Comparison of ENCODE assay signal across 8 mouse cellular contexts in the genomic region with DNA sequence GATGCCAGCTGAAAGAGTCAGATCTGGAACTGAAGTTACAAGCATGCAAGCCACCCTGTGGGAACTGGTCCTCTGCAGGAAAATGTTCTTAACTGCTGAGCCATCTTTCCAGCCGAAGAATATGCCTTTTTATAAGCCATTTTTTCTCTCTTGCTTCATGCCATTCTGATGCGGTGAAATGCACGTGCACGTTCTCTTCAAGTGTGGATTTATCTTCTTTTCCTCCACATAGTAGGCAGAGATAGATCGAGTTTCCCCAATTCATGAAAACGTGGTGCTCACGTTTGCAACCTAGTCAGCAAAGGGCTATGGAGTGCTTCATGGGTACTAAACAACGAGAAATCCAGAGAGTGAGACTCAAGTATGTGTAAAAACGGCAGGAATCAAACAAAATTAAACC. TPM values are rescaled to one million over a fixed set of nuclear protein-coding genes. Genes with fewer than 3 reads are reported as not detected.
DNase-seq lines count a peak whose midpoint lies in the region; ATAC-seq and TF ChIP-seq lines count a peak whose summit lies in the region.

No protein-coding gene starts in this region.

- H3K4me1 ChIP-seq in kidney, embryonic 15.5 days, result peaks cover 34% of the 10 kb centered on the region
- H3K4me1 ChIP-seq in embryonic facial prominence, embryonic 12.5 days, result peaks cover 24% of the 10 kb centered on the region
- H3K4me1 ChIP-seq in intestine, embryonic 15.5 days (replicated peaks), result peaks cover 27% of the 10 kb centered on the region

- H3K27me3 ChIP-seq in kidney, embryonic 15.5 days, result no peaks in the 10 kb centered on the region
- no peaks in the 10 kb centered on the region for H3K27me3 ChIP-seq in embryonic facial prominence, embryonic 12.5 days
- H3K27me3 ChIP-seq in intestine, embryonic 15.5 days (replicated peaks), result no peaks in the 10 kb centered on the region
- H3K27me3 ChIP-seq in myocyte (ENCODE audit: control insufficient read depth, insufficient read depth, insufficient read length), result no peaks in the 10 kb centered on the region

- H3K79me2 ChIP-seq in myocyte (ENCODE audit: control insufficient read depth, insufficient read depth), result peaks cover 33% of the 10 kb centered on the region

- 0 out of 2 replicates have a peak overlapping the region, but pooled peaks have one; percentile 99 for H3K27ac ChIP-seq in kidney, embryonic 15.5 days
- H3K27ac ChIP-seq in embryonic facial prominence, embryonic 12.5 days, result 0 out of 2 replicates have a peak overlapping the region, but pooled peaks have one; percentile 59
- H3K27ac ChIP-seq in intestine, embryonic 15.5 days, result peak overlapping the region; percentile 77

- no peaks in the 10 kb centered on the region for H3K9me3 ChIP-seq in kidney, embryonic 15.5 days (replicated peaks)
- H3K9me3 ChIP-seq in embryonic facial prominence, embryonic 12.5 days, result no peaks in the 10 kb centered on the region
- H3K9me3 ChIP-seq in intestine, embryonic 15.5 days, result no peaks in the 10 kb centered on the region

- 19% methylated on average over 9 of the region's 9 CpGs for WGBS in kidney, embryonic 15.5 days
- WGBS in embryonic facial prominence, embryonic 12.5 days, result 28% methylated on average over 9 of the region's 9 CpGs
- WGBS in intestine, embryonic 15.5 days, result 19% methylated on average over 9 of the region's 9 CpGs

- no peak overlapping the region for H3ac ChIP-seq in myocyte (ENCODE audit: control insufficient read depth, insufficient read length)

- no peak for DNase-seq in kidney, adult 9 months
- DNase-seq in urinary bladder, postnatal 4 days (ENCODE audit: low spot score in 2 of 2), result no peak
- no peak for DNase-seq in gastrocnemius, postnatal 10 days
- no peak for DNase-seq in left cerebral cortex, postnatal 14 days (ENCODE audit: low spot score in 2 of 2)

- peak overlapping the region; percentile 99 for H3K4me3 ChIP-seq in kidney, embryonic 15.5 days (replicated peaks)
- H3K4me3 ChIP-seq in embryonic facial prominence, embryonic 12.5 days, result peak overlapping the region; percentile 98
- H3K4me3 ChIP-seq in intestine, embryonic 15.5 days (replicated peaks), result peak overlapping the region; percentile 97
- H3K4me3 ChIP-seq in myocyte, result peak overlapping the region; percentile 68

- ATAC-seq in kidney, embryonic 15.5 days (replicated peaks; ENCODE audit: low FRiP score), result no peak
- no peak for ATAC-seq in embryonic facial prominence, embryonic 12.5 days (ENCODE audit: insufficient number of reproducible peaks, insufficient read depth, low FRiP score, low TSS enrichment)
- ATAC-seq in intestine, embryonic 15.5 days, result no peak

- TF ChIP-seq POLR2A in myocyte (IDR thresholded peaks at IDR 0.05; ENCODE audit: insufficient read length, low read depth), result no peak

- intact Hi-C loops in left cerebral cortex, postnatal 14 days (cut with DNase I), result no loop called here

- peak overlapping the region; percentile 24; the same call in 1 of the 2 replicates for H3K9ac ChIP-seq in kidney, embryonic 15.5 days
- no peak overlapping the region for H3K9ac ChIP-seq in embryonic facial prominence, embryonic 12.5 days
- no peak overlapping the region for H3K9ac ChIP-seq in intestine, embryonic 15.5 days

- H3K4me2 ChIP-seq in kidney, embryonic 15.5 days, result peak overlapping the region; percentile 75
- peak overlapping the region; percentile 62 for H3K4me2 ChIP-seq in embryonic facial prominence, embryonic 12.5 days (replicated peaks)
- H3K4me2 ChIP-seq in intestine, embryonic 15.5 days (replicated peaks), result peak overlapping the region; percentile 70
- H3K4me2 ChIP-seq in myocyte (ENCODE audit: low read depth), result peak overlapping the region; percentile 76

- H3K36me3 ChIP-seq in kidney, embryonic 15.5 days, result peaks cover 53% of the 10 kb centered on the region
- peaks cover 46% of the 10 kb centered on the region for H3K36me3 ChIP-seq in embryonic facial prominence, embryonic 12.5 days
- H3K36me3 ChIP-seq in intestine, embryonic 15.5 days, result peaks cover 15% of the 10 kb centered on the region
- H3K36me3 ChIP-seq in myocyte (ENCODE audit: control insufficient read depth, insufficient read depth), result no peaks in the 10 kb centered on the region

TF ChIP-seq in myocyte, 11 proteins besides CTCF, POLR2A, EP300 and RAD21:
- TF ChIP-seq MYOG (IDR thresholded peaks at IDR 0.05; ENCODE audit: control insufficient read depth in 1 of 3, insufficient read depth in 1 of 3, insufficient read length in 2 of 3, low read depth in 2 of 3) (no peak), USF1 (IDR thresholded peaks at IDR 0.05; ENCODE audit: low read depth) (no peak), POLR2AphosphoS2 (IDR thresholded peaks at IDR 0.05; ENCODE audit: insufficient read length, low read depth) (no peak), MYOD1 (IDR thresholded peaks at IDR 0.05; ENCODE audit: control insufficient read depth in 1 of 3, insufficient read length in 2 of 3, low read depth in 2 of 3) (no peak), CEBPB (IDR thresholded peaks at IDR 0.05; ENCODE audit: insufficient read depth, poor library complexity, severe bottlenecking) (no peak), E2F4 (IDR thresholded peaks at IDR 0.05; ENCODE audit: insufficient read depth) (no peak), REST (IDR thresholded peaks at IDR 0.05; ENCODE audit: insufficient read depth, insufficient read length) (no peak), MAX (IDR thresholded peaks at IDR 0.05; ENCODE audit: low read depth) (no peak), SRF (IDR thresholded peaks at IDR 0.05; ENCODE audit: control insufficient read depth, insufficient read length, low read depth) (no peak), TCF3 (IDR thresholded peaks at IDR 0.05; ENCODE audit: insufficient read length, low read depth) (no peak), TCF12 (IDR thresholded peaks at IDR 0.05; ENCODE audit: insufficient read depth, poor library complexity, severe bottlenecking) (no peak)

RNA-seq across cellular contexts. Expression of a gene that starts 1.2 kb away (rescaled TPM):
- 60.6 and 66.5 TPM in 2 replicates for polyA plus RNA-seq in kidney, embryonic 15.5 days (2015; fragmentation: Nextera tagmentation; extraction: Ambion mirVana)
- 65.5 and 66.1 TPM in 2 replicates for polyA plus RNA-seq in embryonic facial prominence, embryonic 12.5 days (2016; fragmentation: Nextera tagmentation; extraction: Ambion mirVana)
- 43.7 and 47.1 TPM in 2 replicates for polyA plus RNA-seq in intestine, embryonic 15.5 days (2015; fragmentation: Nextera tagmentation; extraction: Ambion mirVana)
- polyA plus RNA-seq in myocyte (2012; fragmentation: generic; extraction: Trizol), result 49.0 TPM
- 10 to 100 TPM; 27.6 to 30.4 TPM for total RNA-seq in gastrocnemius, postnatal 10 days (2021)
- total RNA-seq in left cerebral cortex, postnatal 14 days (2021), result 10 to 100 TPM; 49.7 to 55.9 TPM

RNA-seq across cellular contexts. Expression of a gene that starts 14.1 kb away (rescaled TPM):
- 110 and 116 TPM in 2 replicates for polyA plus RNA-seq in kidney, embryonic 15.5 days (2015; fragmentation: Nextera tagmentation; extraction: Ambion mirVana)
- polyA plus RNA-seq in embryonic facial prominence, embryonic 12.5 days (2016; fragmentation: Nextera tagmentation; extraction: Ambion mirVana), result 129 and 130 TPM in 2 replicates
- polyA plus RNA-seq in intestine, embryonic 15.5 days (2015; fragmentation: Nextera tagmentation; extraction: Ambion mirVana), result 85.7 and 90.1 TPM in 2 replicates
- 54.8 TPM for polyA plus RNA-seq in myocyte (2012; fragmentation: generic; extraction: Trizol)
- 10 to 100 TPM; 30.8 to 31.6 TPM for total RNA-seq in gastrocnemius, postnatal 10 days (2021)
- total RNA-seq in left cerebral cortex, postnatal 14 days (2021), result 10 to 100 TPM; 50.9 to 51.1 TPM

RNA-seq across cellular contexts. Expression of a gene that starts 14.1 kb away (rescaled TPM):
- polyA plus RNA-seq in kidney, embryonic 15.5 days (2015; fragmentation: Nextera tagmentation; extraction: Ambion mirVana), result 22.6 and 23.9 TPM in 2 replicates
- polyA plus RNA-seq in embryonic facial prominence, embryonic 12.5 days (2016; fragmentation: Nextera tagmentation; extraction: Ambion mirVana), result 38.0 and 38.8 TPM in 2 replicates
- 19.7 and 23.1 TPM in 2 replicates for polyA plus RNA-seq in intestine, embryonic 15.5 days (2015; fragmentation: Nextera tagmentation; extraction: Ambion mirVana)
- 27.2 TPM for polyA plus RNA-seq in myocyte (2012; fragmentation: generic; extraction: Trizol)
- 10 to 100 TPM; 13.1 to 18.2 TPM for total RNA-seq in gastrocnemius, postnatal 10 days (2021)
- total RNA-seq in left cerebral cortex, postnatal 14 days (2021), result 10 to 100 TPM; 37.0 to 43.8 TPM

RNA-seq across cellular contexts. Expression of a gene that starts 21.8 kb away (rescaled TPM):
- 18.1 and 18.7 TPM in 2 replicates for polyA plus RNA-seq in kidney, embryonic 15.5 days (2015; fragmentation: Nextera tagmentation; extraction: Ambion mirVana)
- 23.4 and 24.6 TPM in 2 replicates for polyA plus RNA-seq in embryonic facial prominence, embryonic 12.5 days (2016; fragmentation: Nextera tagmentation; extraction: Ambion mirVana)
- polyA plus RNA-seq in intestine, embryonic 15.5 days (2015; fragmentation: Nextera tagmentation; extraction: Ambion mirVana), result 19.5 and 20.2 TPM in 2 replicates
- 9.5 TPM for polyA plus RNA-seq in myocyte (2012; fragmentation: generic; extraction: Trizol)
- total RNA-seq in gastrocnemius, postnatal 10 days (2021), result 1 to 10 TPM; 5.6 to 6.9 TPM
- 1 to 10 TPM; 4.0 to 4.9 TPM for total RNA-seq in left cerebral cortex, postnatal 14 days (2021)

RNA-seq across cellular contexts. Expression of a gene that starts 26.7 kb away (rescaled TPM):
- 500 and 505 TPM in 2 replicates for polyA plus RNA-seq in kidney, embryonic 15.5 days (2015; fragmentation: Nextera tagmentation; extraction: Ambion mirVana)
- 367 and 407 TPM in 2 replicates for polyA plus RNA-seq in embryonic facial prominence, embryonic 12.5 days (2016; fragmentation: Nextera tagmentation; extraction: Ambion mirVana)
- 486 and 556 TPM in 2 replicates for polyA plus RNA-seq in intestine, embryonic 15.5 days (2015; fragmentation: Nextera tagmentation; extraction: Ambion mirVana)
- 537 TPM for polyA plus RNA-seq in myocyte (2012; fragmentation: generic; extraction: Trizol)
- total RNA-seq in gastrocnemius, postnatal 10 days (2021), result 100 to 1,000 TPM; 680 to 749 TPM
- 100 to 1,000 TPM; 546 to 598 TPM for total RNA-seq in left cerebral cortex, postnatal 14 days (2021)
